Mouse (Mus musculus) WW6 (cell line): ENCODE data around the gene Erbb2.
"Not testable (repeated sequence)": the region's sequence is repeated elsewhere in the genome, so short reads cannot be mapped to it uniquely, and the experiment has no call there.

Source experiments
- DNase-seq: peaks from one replicate; pipeline ENCODE4 v3.0.0-alpha.2; 2013; ENCODE audit warnings: low read depth, low spot score

The Erbb2 gene

DNA sequence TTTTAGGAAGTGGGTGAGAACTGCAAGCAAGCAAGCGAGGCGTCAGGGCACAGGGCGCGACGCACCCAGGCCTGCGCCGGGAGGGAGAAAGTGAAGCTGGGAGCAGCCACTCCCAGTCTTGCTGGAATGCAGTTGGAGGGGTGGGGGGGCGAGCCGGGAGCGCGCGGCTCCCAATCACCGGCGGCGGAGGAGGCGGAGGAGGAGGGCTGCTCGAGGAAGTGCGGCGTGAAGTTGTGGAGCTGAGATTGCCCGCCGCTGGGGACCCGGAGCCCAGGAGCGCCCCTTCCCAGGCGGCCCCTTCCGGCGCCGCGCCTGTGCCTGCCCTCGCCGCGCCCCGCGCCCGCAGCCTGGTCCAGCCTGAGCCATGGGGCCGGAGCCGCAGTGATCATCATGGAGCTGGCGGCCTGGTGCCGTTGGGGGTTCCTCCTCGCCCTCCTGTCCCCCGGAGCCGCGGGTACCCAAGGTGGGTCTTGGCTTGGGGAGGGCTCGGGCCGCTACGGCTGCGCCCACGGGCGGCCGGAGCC lies at the start of gene Erbb2:
Gene Erbb2 (plus strand): TSS at position 198 of the 524 bp plus-strand sequence.
- peak; percentile 78 for DNase-seq

DNA sequence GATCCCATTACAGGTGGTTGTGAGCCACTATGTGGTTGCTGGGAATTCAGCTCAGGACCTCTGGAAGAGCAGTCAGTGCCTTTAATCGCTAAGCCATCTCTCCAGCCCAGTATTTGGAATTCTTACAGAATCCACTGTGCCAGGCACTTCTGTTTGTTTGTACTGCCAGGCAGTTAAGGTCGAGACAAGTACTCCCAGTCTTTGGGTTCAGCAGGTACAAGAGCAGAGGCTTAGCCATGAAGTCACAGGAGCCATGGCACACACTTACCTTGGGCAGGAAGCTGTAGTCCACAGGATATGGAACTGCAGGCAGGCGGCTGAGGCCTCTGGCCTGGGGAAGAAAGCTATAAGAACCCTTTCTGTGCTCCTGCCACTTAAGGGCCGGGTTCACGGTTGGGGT lies 48.5 kb upstream of the Erbb2 start:
- no peak for DNase-seq

DNA sequence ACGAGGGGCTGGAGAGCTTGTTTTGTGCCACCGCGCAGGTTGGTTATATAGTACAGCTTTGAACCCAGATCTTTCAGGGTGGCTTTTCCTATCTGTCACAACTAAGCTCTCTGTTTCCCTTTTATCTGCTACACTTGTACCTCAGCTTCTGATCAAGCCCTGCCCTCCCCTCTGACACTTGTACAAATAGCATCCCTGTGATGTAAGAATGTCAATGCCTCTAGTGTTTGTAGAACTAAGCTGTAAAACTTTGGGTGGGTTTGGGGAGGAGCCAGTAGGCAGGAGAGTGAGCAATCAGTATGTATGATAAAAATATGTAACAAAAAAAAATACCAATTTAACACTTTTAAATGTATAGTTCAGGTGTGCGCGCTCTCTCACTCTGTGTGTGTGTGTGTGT lies 47.9 kb upstream of the Erbb2 start:
- no peak for DNase-seq

DNA sequence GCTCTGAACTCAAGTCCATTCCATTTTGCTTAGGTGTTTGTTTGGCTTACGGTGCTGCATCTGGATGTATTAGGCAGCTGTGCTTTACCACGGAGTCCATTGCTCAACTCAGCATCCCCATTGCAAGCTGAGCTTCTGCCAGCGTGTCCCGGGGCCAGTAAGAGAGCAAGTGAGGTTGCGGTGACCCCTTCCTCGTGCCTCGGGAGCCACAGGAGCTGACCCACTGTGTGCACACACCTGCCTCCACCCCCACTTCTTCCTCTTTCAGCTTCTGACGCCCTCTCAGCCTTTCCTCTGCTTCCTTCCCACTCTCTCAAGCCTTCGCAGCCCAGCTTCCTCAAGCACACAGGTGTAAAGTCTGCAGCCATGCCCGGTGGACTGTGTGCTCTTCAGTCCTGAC lies 46.0 kb upstream of the Erbb2 start:
- no peak for DNase-seq

DNA sequence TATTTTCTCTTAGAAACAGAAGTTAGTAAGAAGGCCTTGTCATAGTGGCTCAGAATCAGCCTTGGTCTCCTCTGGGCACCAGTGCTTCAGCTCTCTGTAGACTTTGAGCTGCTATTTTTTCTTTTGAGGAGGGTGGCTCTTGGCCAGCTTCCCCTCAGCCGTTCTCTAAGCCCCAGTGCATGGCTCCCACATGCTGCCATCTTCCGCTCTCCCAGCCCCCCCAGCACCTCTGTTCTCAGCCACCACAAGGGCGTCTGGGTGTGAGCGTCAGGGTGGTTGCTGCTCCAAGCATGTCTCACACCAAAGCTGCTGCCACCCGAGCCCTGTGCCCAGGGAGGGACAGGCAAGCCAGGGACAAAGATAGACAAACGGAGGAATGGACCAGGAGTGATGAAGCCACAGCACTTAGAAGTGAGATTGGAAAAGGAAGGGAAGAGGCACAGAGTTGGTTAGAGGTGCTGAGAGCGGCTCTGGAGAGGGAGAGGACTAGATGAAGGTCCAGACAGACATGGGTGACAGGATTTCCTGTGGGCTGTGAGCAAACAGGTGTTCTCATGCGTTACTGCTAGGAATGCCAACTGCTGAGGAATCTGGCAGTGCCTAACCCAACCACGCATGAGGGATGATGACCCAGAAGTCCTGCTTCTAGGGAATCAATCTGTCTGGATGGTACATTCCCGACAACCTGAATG lies 45.0 kb upstream of the Erbb2 start:
- no peak for DNase-seq

DNA sequence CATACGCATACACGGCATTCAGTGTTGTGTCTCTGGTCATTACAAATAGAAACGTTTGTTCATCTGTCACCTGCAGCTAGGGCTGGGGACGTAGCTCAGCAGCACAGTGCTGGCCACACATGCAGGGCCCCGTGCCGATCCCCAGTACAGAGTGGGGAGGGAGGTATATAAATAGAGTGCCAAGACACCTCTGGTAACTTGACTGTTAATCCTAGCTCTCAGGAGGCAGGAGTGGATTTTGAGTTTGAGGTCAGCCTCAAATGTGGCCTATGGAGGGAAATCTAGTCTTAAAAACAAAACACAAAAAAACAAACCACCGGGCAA lies 44.4 kb upstream of the Erbb2 start:
- DNase-seq: no peak

DNA sequence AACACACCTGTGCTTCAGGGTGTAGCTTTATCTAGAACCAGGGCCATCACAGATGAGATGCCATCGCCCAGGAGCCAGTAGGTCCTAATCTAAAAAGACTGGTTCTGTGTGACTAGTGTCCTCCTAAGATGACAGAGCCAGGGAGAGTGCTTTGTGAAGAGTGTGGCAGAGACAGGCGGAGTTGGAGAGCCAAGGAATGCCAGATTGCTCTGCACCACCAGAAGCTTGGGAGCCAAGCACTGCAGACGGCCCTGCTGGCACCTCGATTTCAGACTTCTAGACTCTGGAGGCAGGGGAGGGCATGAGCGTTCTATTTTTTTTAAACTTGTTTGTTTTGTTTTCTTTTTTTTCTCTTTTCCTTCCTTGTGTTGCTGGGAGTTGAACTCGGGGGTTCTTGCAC lies 42.9 kb upstream of the Erbb2 start:
- DNase-seq: no peak

DNA sequence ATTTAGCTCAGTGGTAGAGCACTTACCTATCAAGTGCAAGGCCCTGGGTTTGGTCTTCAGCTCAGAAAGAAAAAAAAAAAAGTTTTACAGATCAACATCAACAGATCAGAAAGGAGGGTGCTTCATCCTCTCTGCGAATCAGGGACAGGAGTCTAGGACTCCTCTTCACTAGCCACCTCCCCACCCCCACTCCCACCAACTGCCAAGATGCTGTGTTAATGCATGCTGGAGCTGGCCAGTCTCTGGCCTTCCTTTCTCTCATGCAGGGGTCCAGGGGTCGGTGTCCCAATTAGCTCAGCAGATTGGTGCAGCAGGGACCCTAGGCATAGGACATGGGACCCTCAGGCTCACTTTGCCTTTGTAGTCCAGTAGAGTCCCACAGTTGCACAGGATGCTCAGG lies 41.7 kb upstream of the Erbb2 start:
- DNase-seq: no peak

DNA sequence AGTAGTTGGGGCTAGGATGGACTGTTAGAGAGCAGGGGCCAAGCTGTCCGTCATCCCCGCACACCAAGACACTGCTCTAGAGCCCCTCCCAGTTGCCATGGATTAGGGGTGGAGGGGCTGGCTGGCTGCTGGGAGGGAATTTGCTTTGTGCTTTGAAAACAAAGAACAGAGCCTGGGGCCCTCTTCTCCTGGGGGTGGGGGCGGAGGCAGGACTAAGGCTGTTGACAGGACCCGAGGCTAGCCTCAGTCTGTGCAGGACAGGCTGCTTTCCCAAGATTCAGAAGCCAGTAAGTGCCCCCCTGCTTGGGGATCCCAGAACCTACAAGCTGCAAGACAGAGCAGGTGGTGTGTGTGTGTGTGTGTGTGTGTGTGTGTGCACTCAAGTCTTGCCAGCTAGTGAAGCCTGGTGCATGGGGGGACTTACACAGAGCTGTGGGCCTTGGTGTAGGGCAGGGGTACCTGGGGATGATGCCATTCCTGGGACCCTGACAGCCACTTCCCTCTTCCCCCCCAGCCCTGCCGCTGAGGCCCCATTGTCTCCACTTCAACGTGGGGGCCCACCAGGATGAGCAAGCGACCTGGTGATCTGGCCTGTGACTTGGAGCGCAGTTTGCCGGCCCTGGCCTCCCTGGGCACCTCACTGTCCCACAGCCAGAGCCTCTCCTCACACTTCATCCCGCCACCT lies 40.6 kb upstream of the Erbb2 start:
- no peak for DNase-seq

DNA sequence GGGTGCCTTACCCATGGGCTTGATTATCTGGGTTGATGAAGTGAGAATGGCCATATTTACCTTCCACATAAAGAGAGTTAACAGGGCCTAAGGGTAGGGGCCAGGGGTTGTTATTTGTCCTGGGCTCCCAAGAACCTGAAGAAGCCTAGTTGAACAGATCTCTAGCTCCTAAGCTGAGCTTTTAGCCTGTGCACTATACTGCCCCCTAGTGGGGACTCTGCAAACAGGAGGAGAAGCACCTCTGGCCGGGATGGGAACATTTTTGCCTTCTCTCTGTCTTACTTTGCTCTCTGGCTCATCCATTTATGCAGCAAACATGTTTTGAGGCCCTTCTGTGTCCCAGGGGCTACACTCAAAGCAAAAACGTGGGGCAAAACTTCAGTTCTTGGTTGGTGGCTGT lies 39.9 kb upstream of the Erbb2 start:
- DNase-seq: no peak

DNA sequence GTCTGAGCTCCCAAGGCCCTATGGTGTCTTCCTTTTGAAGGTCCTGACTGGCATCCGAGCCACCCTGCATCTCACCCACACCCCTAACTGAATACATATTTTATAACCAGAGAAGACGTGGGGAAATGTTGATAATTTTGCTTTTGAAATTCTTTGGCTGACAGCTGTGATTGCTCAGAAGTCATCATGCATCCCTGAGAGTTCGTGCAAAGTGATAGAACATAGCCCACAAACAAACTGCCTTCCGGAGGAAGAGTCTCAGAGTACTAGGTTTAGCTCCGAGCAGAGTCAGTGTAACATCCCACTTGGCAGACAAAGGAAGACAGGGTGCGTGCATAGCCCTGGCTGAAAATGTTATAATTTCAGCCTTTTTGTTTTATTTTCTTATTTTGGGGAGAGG lies 39.0 kb upstream of the Erbb2 start:
- DNase-seq: no peak

DNA sequence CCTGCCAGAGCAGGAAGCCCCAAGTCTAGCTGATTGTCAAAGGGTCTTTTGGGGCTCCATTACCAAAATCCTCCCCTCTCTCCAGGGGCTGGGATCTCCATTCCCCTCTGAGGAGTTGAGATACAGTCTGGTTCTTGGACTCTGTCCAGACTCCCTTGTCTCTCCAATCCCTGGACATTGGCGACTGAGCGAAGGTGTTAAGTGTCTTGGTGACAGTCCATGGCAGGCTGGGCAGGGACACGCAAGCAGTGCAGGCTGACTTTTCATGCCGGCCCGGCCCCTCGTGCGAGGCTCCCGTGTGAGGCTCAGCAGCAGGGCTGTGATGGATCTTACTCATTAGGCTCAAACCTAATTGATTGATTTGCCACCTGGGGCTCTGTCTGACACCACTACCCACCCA lies 38.0 kb upstream of the Erbb2 start:
- no peak for DNase-seq

DNA sequence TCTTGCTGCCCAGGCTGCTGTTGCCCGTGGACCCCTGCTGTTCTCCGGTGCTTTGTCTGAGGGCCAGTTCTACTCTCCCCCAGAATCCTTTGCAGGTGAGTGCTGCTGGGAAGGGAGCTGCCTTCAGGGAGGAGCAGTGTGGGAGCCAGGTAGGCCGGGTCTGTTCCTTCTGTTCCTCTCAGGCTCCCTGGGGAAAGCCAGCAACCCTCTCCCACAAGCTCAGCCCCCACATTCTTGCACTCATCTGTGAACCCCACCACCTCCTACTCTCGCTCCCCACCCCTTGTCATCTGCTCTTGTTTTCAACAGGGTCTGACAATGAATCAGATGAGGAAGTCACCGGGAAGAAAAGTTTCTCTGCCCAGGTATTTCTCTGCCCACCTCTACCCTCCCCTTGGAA lies 35.5 kb upstream of the Erbb2 start:
- no peak for DNase-seq

DNA sequence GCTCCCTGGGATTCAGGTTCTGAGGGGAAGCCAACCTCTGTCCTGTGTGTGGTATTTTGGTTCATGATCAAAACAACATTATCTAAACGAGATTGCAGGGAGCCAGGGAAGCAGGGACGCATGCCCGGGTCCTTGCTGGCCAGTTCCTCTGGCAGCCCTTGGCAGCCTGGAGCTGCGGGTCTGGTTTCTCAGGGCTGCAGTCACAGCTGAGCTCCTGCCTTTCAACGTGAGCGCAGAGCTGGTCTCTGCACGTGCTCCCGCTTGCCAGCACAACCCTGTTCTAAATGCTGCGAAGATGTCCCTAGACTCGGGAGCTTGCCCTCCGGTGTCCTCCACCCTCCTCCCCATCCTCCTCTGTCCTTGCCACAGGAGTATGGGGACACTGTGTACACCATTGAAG lies 34.5 kb upstream of the Erbb2 start:
- DNase-seq: no peak

DNA sequence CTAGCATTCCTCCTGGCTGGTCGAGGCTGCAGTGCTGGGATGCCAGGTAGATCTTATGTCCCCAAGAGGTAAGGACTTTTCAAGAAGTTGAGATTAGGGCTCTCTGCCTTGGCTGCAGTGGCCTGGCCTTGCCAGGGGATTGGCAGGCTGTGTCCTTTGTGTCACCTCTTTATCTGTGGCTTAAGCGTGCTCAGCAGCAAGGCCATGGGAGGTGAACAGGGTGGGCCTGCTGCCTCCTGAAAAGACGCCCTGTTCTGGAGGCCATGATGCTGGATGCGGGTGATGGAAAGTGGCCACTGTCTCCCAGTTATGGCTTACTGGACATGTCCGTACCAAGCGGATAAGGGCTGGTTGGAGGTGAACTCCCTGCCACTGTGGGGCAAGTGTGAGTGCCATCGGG lies 32.9 kb upstream of the Erbb2 start:
- no peak for DNase-seq

DNA sequence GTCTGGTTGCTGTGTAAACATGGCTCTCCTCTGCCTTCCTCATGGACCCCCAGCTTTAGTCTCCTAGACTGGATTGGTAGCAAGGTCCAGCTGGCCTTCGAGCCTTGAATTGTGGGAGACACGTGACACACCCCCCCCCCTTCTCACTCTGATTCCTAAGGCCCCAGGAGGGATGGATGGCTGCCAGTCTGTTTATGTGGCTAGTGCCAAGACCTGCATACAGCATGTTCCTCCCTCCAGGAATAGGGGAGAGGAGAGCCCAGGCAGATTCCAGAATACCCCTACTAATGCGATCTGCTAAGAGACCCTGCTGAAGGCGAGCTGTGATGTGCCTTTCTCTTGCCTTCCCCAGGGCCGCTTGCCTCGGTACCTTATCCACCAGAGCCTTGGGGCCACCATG lies 32.2 kb upstream of the Erbb2 start:
- no peak for DNase-seq

DNA sequence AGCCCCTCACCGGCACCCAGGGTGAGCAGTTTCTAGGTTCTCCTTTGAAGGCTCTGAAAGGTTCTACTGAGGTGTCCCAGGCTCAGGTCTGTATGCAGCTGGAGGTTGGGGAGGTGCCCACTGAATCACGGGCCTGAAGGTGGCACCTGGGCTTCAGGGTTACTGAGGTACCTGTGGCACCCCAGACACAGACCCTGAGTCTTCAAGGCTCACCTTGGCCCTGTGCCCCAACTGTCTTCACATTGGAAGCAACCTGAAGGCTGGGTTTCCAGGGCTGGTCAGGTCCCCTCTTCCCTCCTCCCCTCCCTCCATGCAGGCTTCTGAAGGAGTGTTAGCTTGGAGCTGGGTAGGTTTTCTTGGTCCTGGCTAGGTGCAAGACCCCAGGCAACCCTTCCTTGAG lies 30.6 kb upstream of the Erbb2 start:
- DNase-seq: no peak

DNA sequence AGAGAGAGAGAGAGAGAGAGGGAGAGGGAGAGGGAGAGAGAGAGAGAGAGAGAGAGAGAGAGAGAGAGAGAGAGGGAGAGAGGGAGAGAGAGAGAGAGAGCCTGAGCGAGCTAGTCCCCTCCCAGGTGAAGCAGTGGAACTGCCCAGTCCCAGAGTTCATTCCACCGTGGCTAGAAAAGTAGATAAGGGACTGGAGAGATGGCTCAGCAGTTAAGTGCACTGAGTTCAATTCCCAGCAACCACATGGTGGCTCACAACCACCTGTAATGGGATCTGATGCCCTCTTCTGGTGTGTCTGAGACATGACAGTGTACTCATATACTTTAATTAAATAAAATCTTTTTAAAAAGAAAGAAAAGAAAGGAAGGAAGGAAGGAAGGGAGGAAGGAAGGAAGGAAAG lies 29.9 kb upstream of the Erbb2 start:
- not testable (repeated sequence) for DNase-seq

DNA sequence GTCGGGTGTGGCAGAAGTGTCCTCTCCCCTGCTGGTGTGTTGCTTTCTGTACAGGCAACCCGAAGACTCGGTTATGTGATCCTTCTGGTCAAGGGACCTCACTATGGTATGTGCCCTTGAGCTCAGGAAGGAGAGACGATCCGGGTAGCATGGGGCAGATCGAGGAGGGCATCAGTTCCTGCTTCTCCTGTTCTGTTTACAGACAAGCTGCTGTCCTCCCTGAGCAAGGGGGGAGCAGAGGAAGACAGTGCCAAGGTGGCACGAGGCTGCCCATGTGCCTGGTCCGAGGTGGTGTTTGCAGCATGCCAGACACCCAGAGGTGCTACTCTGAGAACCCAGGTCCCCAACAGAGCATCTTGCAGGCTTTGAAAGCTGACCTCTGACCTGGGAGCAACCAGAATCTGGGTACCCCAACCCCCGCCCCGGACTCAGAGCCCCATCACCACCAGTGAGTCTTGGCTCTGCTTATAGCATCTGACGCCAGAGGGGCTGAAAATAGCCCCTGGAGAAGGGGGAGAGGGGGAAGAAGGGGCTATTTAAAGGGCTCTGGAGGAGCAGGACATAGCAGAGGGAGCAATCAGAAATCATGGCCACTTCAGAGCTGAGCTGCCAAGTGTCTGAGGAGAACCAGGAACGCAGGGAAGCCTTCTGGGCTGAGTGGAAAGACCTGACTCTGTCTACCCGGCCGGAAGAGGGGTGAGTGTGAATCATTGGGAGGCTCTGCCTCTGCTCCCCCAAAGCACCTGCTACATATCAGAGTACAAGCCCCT lies 28.8 kb upstream of the Erbb2 start, which contains the start of gene Tcap:
Gene Tcap (plus strand): TSS at position 551 of the 770 bp plus-strand sequence.
- DNase-seq: no peak

DNA sequence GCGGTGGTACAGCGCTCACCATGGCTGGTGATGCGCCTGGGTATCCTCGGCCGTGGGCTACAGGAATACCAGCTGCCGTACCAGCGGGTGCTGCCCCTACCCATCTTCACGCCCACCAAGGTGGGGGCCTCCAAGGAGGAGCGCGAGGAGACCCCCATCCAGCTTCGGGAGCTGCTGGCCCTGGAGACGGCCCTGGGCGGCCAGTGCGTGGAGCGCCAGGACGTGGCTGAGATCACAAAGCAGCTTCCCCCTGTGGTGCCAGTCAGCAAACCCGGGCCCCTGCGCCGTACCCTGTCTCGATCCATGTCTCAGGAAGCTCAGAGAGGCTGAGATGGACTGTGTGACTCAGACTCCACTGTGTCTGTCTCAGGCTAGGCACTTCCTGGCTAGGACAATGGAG lies 28.1 kb upstream of the Erbb2 start:
- no peak for DNase-seq

DNA sequence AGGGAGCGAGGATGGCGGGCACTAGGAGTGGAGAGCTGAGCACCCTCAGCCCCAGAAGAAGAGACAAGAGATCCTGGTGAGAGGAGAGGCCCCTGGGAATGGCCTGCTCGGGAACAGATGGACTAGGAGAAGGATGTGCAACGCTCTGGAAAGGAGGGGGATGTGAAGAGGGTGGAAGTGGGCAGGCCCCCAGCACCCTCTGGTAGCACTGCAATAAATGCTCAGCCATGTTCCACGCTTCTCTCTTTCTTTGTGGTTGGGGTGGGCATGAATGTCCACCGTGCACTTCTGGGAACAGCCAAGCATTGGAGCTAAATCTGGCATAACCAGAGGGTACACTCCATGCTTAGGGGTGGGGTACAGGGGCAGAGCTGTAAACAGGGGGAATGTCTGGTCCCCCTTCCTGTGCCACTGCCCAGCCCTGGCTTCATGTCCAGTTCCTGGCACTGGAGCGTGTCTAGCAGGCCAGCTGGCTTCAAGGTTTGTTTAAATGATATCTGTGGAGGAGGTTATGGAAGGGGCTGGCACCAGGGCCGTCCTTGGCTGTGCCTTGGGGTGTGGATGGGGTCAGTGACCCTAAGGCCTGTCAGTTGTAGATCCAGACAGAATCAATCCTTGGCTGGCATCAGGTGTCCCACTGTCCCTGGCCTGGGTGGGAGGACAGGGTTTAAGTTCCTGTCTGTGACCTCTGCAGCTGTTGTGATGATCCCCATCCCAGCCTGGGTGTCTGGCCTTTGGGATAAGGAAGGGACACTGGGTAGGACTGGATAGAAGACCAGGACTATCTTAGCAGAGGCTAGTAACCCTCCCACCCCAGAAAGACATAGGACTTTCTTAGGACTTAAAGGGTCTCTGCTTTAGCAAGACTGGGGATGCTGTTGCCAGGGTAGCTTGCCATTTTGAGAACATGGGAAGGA lies 27.3 kb upstream of the Erbb2 start:
- no peak for DNase-seq
